Mouse (Mus musculus): ENCODE results near the gene Lysmd4.

GRCm38 (mm10) chr7:67173522-67174195, 48.7 kb upstream of the Lysmd4 start:
- no peak for TF ChIP-seq POLR2A (IDR thresholded peaks at IDR 0.05; ENCODE audit: borderline replicate concordance, low read depth, low read length)
- no peak for TF ChIP-seq CTCF (IDR thresholded peaks at IDR 0.05; ENCODE audit: low read depth, low read length)

Measured in bone marrow macrophage, adult 2 months (primary cell).